Mouse (Mus musculus): ENCODE measurements around the gene Dapk1.

The Dapk1 gene

DNA sequence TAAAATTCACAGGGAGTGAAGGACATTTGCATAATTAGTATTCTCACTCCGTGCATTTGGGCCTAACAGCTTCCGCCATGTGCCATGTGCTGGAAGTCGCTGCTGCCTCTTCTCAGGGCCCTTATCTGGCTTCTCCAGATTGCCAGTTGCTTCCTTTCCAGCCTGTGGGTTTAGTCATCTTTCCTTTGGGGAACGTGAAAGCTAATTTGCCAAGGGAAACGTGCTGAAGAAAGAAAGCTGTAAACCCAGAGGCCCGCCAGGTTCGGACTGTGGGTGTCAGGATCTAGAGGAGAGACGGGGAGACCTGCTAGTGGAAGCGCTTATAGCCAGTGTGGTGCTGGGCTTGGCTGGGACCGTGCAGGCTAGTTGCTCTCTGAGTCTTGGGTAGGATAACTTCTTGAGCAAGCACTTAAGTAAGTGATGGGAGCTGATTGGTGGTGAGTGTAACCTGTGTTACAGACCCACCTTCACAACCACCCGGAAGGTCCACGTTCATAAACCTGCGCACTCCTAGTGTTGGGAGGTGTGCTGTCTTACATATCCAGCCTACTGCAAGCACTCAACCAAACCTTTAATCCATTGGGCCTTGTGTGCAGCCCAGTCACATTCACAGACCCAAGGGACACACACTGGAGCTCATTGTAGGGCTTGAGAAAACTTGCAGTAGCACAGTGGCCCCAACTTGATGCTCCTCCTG is 141.8 kb downstream of the Dapk1 start:
- WGBS: 54% methylated on average over 13 of the region's 13 CpGs

DNA sequence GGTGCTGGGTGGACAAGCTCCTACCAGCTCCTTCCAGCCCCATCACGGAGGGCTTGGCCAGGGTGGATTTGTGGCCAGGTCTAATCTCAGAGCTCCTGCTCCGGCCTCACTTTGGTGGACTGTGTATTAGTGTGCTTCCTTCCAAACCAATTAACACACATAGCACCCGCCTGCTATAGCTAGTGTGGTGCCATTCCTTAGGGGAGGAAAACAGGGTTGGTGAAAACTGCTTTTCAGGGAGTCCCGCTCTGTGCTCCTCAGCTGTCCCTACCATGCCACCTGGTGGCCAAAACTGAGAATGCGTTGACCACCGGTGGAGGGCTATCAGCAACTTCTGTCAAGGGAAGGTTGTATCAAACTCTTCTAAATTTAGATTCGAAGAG is 142.3 kb downstream of the Dapk1 start:
- WGBS: 24% methylated on average over 7 of the region's 7 CpGs

DNA sequence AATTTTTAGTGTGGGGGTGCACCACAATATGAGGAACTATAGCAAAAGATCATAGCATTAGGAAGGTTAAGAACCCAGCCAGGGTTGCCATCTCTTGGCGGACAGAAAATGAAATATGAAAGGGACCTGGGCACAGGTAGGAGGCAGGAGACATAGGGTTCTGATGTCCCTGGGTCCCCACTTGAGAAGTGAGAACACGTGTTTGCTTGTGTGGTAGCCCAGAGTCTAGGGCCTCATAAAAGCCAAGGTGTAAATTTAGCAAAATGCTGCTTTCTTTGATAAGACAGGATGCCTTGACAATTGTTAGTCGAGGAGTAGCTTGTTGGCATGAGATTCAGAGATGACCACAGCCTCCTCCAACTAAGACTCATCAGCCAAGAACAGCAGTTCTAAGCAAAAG is 143.0 kb downstream of the Dapk1 start:
- 86% methylated on average over 3 of the region's 3 CpGs for WGBS

DNA sequence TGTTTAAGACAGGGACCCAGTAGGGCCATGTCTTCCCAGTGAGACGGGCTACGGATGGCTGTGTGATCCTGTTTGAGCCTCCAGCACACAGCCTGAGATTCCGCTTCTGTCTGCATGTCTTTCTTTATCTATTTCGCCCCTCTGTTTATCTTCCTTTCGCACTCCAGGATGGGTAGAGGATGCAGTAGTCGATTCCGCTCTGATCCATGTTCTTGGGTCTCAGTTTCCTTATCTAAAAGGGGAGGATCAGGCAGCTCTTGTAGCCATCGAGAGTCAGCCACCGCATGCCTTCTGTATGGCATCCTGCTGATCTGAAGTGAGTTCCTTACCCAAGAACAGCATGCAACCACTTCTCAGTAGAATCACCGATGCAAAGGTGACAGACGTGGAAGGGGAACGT is 143.6 kb downstream of the Dapk1 start:
- 90% methylated on average over 12 of the region's 12 CpGs for WGBS

DNA sequence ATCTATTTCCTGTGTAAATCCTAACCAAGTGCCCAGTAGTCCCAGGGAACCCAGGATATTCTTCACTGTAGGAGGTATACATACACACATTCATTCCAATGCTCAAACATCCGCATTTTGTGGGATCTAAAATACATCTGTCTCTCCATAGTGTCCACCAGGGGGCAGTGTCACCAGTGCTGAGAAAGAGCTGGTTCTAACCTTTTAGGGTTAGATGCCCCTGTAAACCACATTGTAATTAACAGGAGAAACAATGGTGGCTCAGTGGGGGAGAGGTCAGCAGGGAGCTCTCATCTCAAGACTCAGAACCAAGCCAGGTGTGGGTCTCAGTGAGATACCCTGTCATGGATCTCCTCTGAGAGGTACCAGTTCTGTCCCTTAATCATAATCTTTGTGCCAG is 144.5 kb downstream of the Dapk1 start:
- 40% methylated on average over 1 of the region's 1 CpGs for WGBS

DNA sequence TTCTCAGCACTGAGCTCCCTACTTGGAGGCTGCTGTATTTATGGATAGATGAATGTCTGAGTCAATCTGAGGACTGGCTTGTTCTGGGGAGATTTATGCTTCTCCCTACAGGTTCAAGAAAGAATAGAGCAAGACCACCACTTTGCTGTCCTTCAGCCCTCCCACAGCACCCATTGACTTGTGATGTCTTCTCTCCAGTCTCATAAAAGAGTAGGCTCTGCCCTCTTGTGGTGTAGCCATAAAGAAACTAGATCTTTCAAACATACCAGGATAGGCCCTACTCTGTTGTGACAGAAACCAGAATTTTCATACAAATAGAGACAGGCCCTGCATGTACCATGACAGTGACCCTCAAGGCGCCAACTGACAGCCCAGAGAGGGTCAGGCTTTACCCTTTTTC is 145.5 kb downstream of the Dapk1 start:
- WGBS: 100% methylated on average over 1 of the region's 1 CpGs

DNA sequence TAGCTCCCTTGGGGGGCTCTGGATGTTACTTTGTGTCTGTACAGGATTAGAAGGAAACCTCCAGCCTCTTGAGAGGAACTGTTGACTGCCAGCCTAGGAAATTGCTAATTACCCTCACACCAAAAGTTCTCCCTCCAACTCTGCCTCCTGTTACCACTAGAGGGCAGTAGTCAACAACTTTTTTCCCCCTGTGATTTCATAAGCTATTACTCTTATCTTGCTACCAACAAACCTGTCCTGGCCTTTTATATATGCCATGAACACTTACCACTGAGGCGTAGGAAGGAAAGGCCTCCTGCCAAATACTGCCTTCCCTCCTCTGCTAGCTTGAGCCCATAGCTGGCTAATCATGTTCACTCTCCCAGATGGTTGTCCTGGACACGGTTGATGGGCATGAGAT is 146.8 kb downstream of the Dapk1 start:
- 74% methylated on average over 2 of the region's 2 CpGs for WGBS

DNA sequence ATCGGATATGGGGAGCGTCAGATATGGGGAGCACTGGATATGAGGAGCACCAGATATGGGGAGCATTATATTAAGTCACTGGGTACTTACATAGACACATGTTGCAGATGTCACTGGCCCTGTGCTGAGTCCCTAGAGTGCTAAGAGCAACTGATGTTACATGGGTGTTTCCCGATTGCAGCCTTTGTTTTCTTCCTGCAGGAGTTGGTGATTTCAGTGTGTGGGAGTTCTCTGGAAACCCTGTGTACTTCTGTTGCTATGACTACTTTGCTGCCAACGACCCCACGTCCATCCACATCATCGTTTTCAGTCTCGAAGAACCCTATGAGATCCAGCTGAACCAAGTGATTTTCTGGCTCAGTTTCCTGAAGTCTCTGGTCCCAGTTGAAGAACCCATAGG is 149.2 kb downstream of the Dapk1 start:
- WGBS: 70% methylated on average over 7 of the region's 7 CpGs

DNA sequence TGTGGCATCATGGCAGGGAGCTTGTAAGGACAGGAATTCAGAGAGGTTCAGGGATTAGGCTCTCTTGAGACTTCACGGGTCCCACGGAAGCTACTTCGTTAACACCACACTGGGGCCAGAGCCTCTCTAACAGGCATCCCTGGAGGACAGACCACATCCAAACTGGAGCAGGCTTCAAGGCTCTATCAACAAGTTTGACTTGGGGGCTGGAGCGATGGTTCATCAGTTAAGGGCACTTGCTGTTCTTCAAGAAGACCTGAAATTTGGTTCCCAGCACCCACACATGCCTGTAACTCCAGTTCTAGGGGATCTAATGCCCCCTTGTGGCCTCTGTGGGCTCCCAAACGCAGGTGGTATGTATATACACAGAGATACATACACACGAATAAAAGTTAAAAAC is 151.5 kb downstream of the Dapk1 start:
- 96% methylated on average over 6 of the region's 6 CpGs for WGBS

DNA sequence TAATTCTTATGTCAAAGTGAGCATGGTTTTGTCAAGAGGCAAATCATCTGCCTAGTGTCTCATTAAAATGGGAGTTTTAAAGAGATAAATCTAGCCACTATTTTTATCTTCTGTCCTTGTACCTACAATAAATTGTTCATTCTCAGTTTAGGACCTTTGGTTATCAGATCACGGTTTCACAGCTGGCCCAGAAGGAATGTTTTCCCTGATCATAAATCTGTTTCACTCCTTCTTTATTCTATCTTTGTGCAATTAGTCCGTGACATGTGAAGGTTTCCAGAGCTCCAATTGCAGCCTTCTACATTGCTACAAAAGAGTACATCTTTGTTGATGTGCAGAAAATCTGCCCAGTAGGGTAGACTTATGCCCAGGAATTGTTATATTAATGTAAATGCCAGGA is 153.5 kb downstream of the Dapk1 start:
- 68% methylated on average over 2 of the region's 2 CpGs for WGBS

DNA sequence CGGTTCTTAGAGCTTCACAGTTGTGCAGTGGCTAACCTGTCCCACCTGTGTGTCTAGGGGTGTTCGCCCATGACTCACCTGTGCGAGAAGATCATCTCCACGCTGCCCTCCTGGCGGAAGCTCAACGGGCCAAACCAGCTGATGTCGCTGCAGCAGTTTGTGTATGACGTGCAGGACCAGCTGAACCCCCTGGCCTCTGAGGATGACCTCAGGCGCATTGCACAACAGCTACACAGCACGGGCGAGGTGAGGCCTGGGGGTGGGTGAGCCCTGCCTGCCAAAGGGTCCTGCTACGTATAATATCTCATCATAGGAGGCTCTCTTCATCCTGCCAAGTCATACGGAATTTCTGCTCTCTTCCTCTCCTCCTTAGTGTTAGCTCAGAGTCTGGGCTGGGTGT is 155.5 kb downstream of the Dapk1 start:
- WGBS: 87% methylated on average over 13 of the region's 13 CpGs

DNA sequence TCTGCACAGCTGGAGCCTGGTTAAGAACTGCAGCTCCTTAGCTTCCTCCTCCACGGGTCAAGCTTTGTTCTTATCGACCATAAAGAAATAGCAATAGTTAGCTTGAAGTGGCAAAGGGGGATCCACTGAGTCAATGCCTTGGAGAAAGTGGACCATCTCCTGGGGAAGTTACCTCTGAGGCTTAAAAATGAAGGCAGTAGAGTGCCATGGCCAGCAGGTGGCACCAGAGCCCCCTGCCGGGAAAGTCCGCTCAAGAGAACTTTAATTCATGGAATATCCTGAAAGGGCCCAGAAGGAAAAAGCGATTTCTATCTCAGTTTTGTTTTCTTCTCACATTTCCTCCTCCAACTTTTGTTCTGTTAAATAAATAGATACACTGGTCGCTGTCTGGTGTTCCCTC is 157.4 kb downstream of the Dapk1 start:
- 28% methylated on average over 6 of the region's 6 CpGs for WGBS

DNA sequence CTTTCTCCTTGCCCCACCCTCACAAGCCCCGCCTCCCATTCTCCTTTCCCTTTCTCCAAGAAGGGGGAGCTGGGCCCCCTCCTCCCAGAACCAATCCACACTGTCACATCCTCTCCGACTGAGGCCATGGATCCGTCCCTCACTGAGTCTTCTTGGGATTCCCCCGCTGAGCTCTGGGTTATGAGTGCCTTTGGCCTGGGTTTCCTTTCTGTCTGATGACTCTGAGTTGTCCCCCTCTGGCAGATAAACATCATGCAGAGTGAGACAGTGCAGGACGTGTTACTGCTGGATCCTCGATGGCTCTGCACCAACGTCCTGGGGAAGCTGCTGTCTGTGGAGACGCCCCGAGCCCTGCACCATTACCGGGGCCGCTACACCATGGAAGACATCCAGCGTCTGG is 158.6 kb downstream of the Dapk1 start:
- 90% methylated on average over 12 of the region's 12 CpGs for WGBS

DNA sequence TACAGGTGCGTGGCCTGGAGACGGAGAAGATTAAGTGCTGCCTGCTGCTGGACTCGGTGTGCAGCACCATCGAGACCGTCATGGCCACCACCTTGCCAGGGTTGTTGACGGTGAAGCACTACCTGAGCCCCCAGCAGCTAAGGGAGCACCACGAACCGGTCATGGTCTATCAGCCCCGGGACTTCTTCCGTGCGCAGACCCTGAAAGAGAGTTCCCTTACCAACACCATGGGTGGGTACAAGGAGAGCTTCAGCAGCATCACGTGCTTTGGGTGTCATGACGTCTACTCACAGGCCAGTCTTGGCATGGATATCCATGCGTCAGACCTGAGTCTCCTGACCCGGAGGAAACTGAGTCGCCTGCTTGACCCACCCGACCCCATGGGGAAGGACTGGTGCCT is 159.4 kb downstream of the Dapk1 start:
- 95% methylated on average over 17 of the region's 17 CpGs for WGBS

DNA sequence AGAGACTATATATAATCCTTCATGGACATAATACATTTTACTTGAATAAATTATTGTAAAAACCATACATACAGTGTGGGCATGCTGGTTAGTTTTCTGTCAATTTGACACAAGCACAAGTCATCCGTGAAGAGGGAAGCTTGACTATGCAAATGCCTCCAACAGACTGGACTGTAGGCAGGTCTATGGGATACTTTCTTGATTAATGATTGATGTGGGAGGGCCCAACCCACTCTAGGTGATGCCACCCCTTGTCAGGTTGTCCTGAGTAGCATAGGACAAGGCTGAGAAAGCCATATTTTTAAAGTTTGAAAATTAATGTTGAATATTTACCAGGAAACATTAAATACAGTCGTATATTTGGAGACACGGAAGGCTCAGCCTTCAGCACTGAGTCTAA is 178.8 kb downstream of the Dapk1 start:
- 87% methylated on average over 3 of the region's 3 CpGs for WGBS

DNA sequence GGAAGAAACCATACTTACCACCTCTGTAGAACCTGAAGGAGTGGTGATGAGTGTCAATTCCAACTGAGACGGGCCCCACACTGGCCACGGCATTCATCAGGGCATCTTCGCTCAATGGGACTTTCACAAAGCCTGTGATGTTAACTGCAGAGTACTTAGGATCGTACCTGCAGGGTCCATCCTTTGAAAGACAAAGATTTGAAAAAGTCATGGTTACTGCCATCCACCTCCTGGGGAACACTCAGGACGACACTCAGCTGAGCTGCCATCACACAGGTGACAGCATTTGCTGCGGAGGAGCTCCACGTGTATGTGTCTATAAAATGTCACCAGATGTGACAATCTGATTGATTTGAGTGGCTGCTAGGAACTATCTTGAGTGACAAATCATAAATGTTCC is 181.6 kb downstream of the Dapk1 start:
- 93% methylated on average over 7 of the region's 7 CpGs for WGBS

DNA sequence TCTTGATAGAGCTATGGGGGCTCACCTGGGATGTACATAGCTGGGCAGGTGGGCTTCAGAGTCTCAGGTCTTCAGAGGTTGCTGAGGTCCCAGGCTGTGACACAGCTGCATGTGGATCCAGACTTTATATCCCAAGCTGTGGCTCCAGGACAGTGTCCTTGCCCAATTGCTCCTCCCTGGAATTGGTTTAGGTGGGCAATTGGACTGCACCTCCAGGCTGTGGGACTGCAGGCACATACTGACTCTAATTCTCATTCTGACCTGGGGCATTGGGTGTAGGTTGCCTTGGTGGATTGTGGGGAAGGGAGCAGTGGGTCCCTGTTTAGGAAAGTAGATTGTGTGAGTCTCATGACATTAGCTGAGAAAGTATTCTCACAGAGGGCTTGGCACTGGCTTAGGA is 184.5 kb downstream of the Dapk1 start, which contains the start of gene BC051665:
Gene BC051665 (minus strand): TSS at position 101 of the 400 bp plus-strand sequence.

DNA sequence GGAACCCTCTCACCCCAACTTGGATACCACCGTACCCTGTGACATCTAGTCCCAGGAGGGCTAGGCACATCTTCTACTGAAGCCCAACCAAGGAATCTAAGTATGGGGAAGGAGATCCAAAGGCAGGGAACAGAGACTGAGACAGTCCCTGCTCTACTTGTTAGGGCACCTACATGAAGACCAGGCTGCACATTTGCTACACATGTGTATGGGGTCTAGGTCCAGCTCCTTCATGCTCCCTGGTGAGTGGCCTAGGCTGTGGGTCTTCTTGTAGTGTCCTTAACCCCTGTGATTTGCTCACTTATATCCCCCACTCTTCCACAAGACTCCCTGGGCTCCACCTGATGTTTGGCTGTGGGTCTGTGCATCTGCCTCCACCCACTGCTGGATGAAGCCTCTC is 187.7 kb downstream of the Dapk1 start:
- 85% methylated on average over 1 of the region's 1 CpGs for WGBS

DNA sequence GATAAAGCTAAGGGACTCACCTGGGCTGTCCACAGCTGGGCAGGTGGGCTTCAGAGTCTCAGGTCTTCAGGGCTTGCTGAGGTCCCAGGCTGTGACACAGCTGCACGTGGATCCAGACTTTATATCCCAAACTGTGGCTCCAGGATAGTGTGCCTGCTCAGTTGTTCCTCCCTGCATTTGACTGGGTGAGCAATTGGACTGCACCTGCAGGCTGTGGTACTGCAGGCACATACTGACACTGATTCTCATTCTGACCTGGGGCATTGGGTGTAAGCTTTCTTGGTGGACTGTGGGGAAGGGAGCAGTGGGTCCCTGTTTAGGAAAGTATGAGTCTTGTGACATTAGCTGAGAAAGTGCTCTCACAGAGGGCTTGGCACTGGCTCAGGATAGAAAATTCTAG is 201.0 kb downstream of the Dapk1 start, which contains the start of gene Ctsll3:
Gene Ctsll3 (minus strand): TSS at position 101 of the 400 bp plus-strand sequence.
- 88% methylated on average over 1 of the region's 1 CpGs for WGBS

DNA sequence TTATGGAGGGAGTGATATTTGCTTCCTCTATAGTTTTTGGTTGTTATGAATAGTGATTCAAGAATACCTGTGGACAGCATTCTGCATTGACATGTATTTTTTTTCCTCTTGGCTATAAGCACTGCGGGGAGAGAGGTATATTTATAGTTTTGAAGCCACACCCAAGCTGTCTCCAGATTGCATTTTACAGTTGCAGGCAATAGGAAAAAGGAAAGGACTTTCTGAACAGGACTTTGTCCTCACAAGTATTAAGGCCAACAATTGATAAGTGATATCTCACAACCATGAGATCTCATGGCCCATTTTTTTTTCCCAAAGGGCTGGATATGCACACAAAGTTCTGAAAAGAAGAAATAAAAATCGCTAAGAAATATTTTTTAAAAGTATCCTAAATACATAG is 207.9 kb downstream of the Dapk1 start:
- 69% methylated on average over 2 of the region's 2 CpGs for whole genome bisulfite sequencing

DNA sequence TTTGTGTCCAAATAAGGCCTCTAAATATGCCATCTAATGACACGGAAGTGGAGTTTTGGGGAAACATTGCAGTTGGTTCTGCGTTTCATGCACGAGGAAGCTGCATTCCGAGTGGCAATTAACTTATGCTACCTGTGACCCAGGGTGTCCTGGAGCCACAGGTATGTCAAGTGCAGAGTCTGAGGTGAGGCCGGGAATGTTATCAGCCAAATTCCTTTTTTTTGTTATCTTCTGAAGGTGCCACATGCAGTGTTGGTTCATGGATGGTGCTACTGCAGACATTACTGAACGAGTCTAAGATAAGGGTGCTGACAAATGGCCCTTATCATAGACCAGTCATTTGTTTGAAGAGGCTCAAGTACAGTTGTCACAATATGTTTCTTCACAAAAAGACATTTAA is 211.0 kb downstream of the Dapk1 start:
- WGBS: 94% methylated on average over 6 of the region's 6 CpGs
